Mouse (Mus musculus) CH12.LX (cell line): ENCODE measurements around the gene Gmppa.

ENCODE experiments used
- BHLHE40 ChIP-seq: IDR thresholded peaks from 2 replicates; pipeline ENCODE4 v1.6.1; 2011; ENCODE audit warnings: mild to moderate bottlenecking, low read depth, low read length, improper control_type of control experiment
- CTCF ChIP-seq, 2 experiments: IDR thresholded peaks in 1 of 2; conservative IDR thresholded peaks in 1 of 2; 2 replicates each; pipeline ENCODE4 v1.5.1; 2011 to 2012; ENCODE audit warnings: low read depth in 2 of 2, low read length in 2 of 2, improper control_type of control experiment in 1 of 2, inconsistent platforms in 1 of 2, mild to moderate bottlenecking in 1 of 2, moderate library complexity in 1 of 2
- EP300 ChIP-seq: IDR thresholded peaks from 2 replicates; pipeline ENCODE4 v1.6.1; 2011; ENCODE audit warnings: low read length, improper control_type of control experiment
- MAFK ChIP-seq: IDR thresholded peaks from 2 replicates; pipeline ENCODE4 v1.6.1; 2011; ENCODE audit warnings: low read length, improper control_type of control experiment; ENCODE audit not compliant: insufficient replicate concordance
- MAX ChIP-seq: IDR thresholded peaks from 2 replicates; pipeline ENCODE4 v1.6.1; 2011; ENCODE audit warnings: low read length, improper control_type of control experiment
- NELFE ChIP-seq: IDR thresholded peaks from 2 replicates; pipeline ENCODE4 v1.6.1; 2011; ENCODE audit warnings: low read depth, low read length, improper control_type of control experiment
- NRF1 ChIP-seq: IDR thresholded peaks from 2 replicates; pipeline ENCODE4 v1.6.1; 2014; ENCODE audit warnings: low read depth, mild to moderate bottlenecking, inconsistent platforms, low read length, improper control_type of control experiment, moderate library complexity
- POLR2A ChIP-seq: IDR thresholded peaks from 2 replicates; pipeline ENCODE4 v1.6.1; 2011; ENCODE audit warnings: low read depth, mild to moderate bottlenecking, improper control_type of control experiment, low read length
- TCF12 ChIP-seq: IDR thresholded peaks from 2 replicates; pipeline ENCODE4 v1.6.1; 2014; ENCODE audit warnings: low read depth, mild to moderate bottlenecking, inconsistent platforms, low read length, improper control_type of control experiment
- USF1 ChIP-seq: IDR thresholded peaks from 2 replicates; pipeline ENCODE4 v1.6.1; 2014; ENCODE audit warnings: low read depth, mild to moderate bottlenecking, inconsistent platforms, low read length, improper control_type of control experiment
- ZMIZ1 ChIP-seq: IDR thresholded peaks from 2 replicates; pipeline ENCODE4 v1.6.1; 2012; ENCODE audit warnings: low read depth, mild to moderate bottlenecking, inconsistent platforms, low read length, improper control_type of control experiment

DNA sequence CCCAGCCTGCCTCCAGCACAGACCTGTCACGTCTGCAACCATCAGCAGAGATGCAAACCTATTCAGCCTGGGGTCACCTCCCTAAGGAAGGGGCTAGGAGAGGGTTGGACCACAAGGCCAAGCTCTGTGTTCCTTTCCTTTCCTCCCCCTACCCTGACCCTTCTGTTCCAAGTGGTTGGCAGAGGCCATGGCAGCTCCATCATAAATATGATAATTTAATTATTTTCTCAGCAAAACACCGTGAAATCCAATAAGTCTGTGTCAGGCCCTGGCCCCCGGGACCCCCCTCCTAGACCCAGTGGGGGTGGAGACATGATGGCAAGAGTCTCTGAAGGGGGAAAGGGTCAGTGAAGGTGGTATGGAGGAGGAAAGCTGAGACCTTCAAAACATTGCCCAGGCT lies 8.5 kb downstream of the Gmppa start:
- TF ChIP-seq CTCF (conservative IDR thresholded peaks at IDR 0.05 in 1 of 2, IDR thresholded peaks at IDR 0.05 in 1 of 2; ENCODE audit: low read depth in 2 of 2, low read length in 2 of 2) (no peak), ZMIZ1 (no peak), USF1 (no peak), BHLHE40 (no peak), TCF12 (no peak), MAFK (no peak), EP300 (no peak), NELFE (no peak), NRF1 (no peak), POLR2A (no peak), MAX (no peak)
